Mouse (Mus musculus): ENCODE data around the gene Rad9b. TPM values are rescaled to one million over a fixed set of nuclear protein-coding genes. Genes with fewer than 3 reads are reported as not detected.

Gene Rad9b
- polyA plus RNA-seq, 1 experiment from 2014 or later: 11.7 TPM

GRCm38 (mm10) chr5:122391178-122391785 lies 37.2 kb upstream of the Rad9b start:
- Histone ChIP-seq H3K4me1 (peaks cover 9% of the 10 kb centered on the region), H3K9me3 (replicated peaks) (no peaks in the 10 kb centered on the region), H3K4me3 (peak overlapping the region; percentile 81), H3K36me3 (peaks cover 9% of the 10 kb centered on the region; the same call in 1 of the 2 replicates), H3K27ac (peak overlapping the region; percentile 86), H3K27me3 (ENCODE audit: low read depth, poor library complexity, severe bottlenecking) (no peaks in the 10 kb centered on the region)
- 56% methylated on average over 16 of the region's 16 CpGs for WGBS
- no peak for DNase-seq (ENCODE audit: low spot score)

- Histone ChIP-seq H3K4me1 (peaks cover 9% of the 10 kb centered on the region), H3K4me3 (no peak overlapping the region), H3K36me3 (peaks cover 9% of the 10 kb centered on the region; the same call in 1 of the 2 replicates), H3K9me3 (replicated peaks) (no peaks in the 10 kb centered on the region), H3K27ac (no peak overlapping the region), H3K27me3 (ENCODE audit: low read depth, poor library complexity, severe bottlenecking) (no peaks in the 10 kb centered on the region)
- no peak for DNase-seq (ENCODE audit: low spot score)
Measured at GRCm38 (mm10) chr5:122390671-122391070, 36.6 kb upstream of the Rad9b start.

GRCm38 (mm10) chr5:122390006-122390405 lies 36.0 kb upstream of the Rad9b start:
- WGBS: 87% methylated on average over 5 of the region's 5 CpGs
- no peaks in the 10 kb centered on the region for H3K27me3 ChIP-seq (ENCODE audit: low read depth, poor library complexity, severe bottlenecking)
- DNase-seq (ENCODE audit: low spot score): no peak
- H3K9me3 ChIP-seq (replicated peaks): no peaks in the 10 kb centered on the region
- H3K4me1 ChIP-seq: peaks cover 9% of the 10 kb centered on the region
- peaks cover 7% of the 10 kb centered on the region; the same call in 1 of the 2 replicates for H3K36me3 ChIP-seq
- no peak overlapping the region for H3K4me3 ChIP-seq
- H3K27ac ChIP-seq: no peak overlapping the region

- no peak overlapping the region for H3K27ac ChIP-seq
- 70% methylated on average over 11 of the region's 11 CpGs for WGBS
- no peak overlapping the region for H3K4me3 ChIP-seq
- no peaks in the 10 kb centered on the region for H3K27me3 ChIP-seq (ENCODE audit: low read depth, poor library complexity, severe bottlenecking)
- H3K9me3 ChIP-seq (replicated peaks): no peaks in the 10 kb centered on the region
- no peaks in the 10 kb centered on the region for H3K4me1 ChIP-seq
- peaks cover 79% of the 10 kb centered on the region for H3K36me3 ChIP-seq
- DNase-seq (ENCODE audit: low spot score): peak; percentile 67
Measured at GRCm38 (mm10) chr5:122379374-122380155, 25.5 kb upstream of the Rad9b start.

GRCm38 (mm10) chr5:122378171-122378570 lies 24.1 kb upstream of the Rad9b start:
- Histone ChIP-seq H3K4me1 (peaks cover 9% of the 10 kb centered on the region), H3K27me3 (ENCODE audit: low read depth, poor library complexity, severe bottlenecking) (no peaks in the 10 kb centered on the region), H3K36me3 (peaks cover 89% of the 10 kb centered on the region), H3K4me3 (no peak overlapping the region), H3K9me3 (replicated peaks) (no peaks in the 10 kb centered on the region), H3K27ac (no peak overlapping the region)
- DNase-seq (ENCODE audit: low spot score): no peak
- WGBS: 94% methylated on average over 12 of the region's 12 CpGs

- H3K27ac ChIP-seq: no peak overlapping the region
- H3K27me3 ChIP-seq (ENCODE audit: low read depth, poor library complexity, severe bottlenecking): no peaks in the 10 kb centered on the region
- WGBS: 90% methylated on average over 4 of the region's 4 CpGs
- H3K36me3 ChIP-seq: peaks cover 81% of the 10 kb centered on the region
- peaks cover 12% of the 10 kb centered on the region for H3K4me1 ChIP-seq
- H3K9me3 ChIP-seq (replicated peaks): no peaks in the 10 kb centered on the region
- no peak for DNase-seq (ENCODE audit: low spot score)
- no peak overlapping the region for H3K4me3 ChIP-seq
Measured at GRCm38 (mm10) chr5:122377101-122377833, 23.2 kb upstream of the Rad9b start.

GRCm38 (mm10) chr5:122372878-122373277 lies 18.8 kb upstream of the Rad9b start:
- H3K27ac ChIP-seq: peak overlapping the region; percentile 90
- peaks cover 15% of the 10 kb centered on the region for H3K4me1 ChIP-seq
- H3K27me3 ChIP-seq (ENCODE audit: low read depth, poor library complexity, severe bottlenecking): no peaks in the 10 kb centered on the region
- peak overlapping the region; percentile 68 for H3K4me3 ChIP-seq
- no peak for DNase-seq (ENCODE audit: low spot score)
- WGBS: 9% methylated on average over 5 of the region's 5 CpGs
- peaks cover 63% of the 10 kb centered on the region for H3K36me3 ChIP-seq
- no peaks in the 10 kb centered on the region for H3K9me3 ChIP-seq (replicated peaks)

- Histone ChIP-seq H3K36me3 (peaks cover 66% of the 10 kb centered on the region), H3K4me1 (peaks cover 15% of the 10 kb centered on the region), H3K27me3 (ENCODE audit: low read depth, poor library complexity, severe bottlenecking) (no peaks in the 10 kb centered on the region), H3K4me3 (peak within 1 kb of the TSS; percentile 68), H3K27ac (peak within 1 kb of the TSS; percentile 90), H3K9me3 (replicated peaks) (no peaks in the 10 kb centered on the region)
- DNase-seq (ENCODE audit: low spot score): peak; percentile 99
- under 1% methylated on average over 53 of the region's 53 CpGs for WGBS
Measured at GRCm38 (mm10) chr5:122372192-122372769, 18.2 kb upstream of the Rad9b start, which contains the start of gene Fam216a. Gene Fam216a, minus strand, starts transcription at chr5:122372364.

- peak within 1 kb of the TSS; percentile 90 for H3K27ac ChIP-seq
- H3K9me3 ChIP-seq (replicated peaks): no peaks in the 10 kb centered on the region
- DNase-seq (ENCODE audit: low spot score): no peak
- peaks cover 15% of the 10 kb centered on the region for H3K4me1 ChIP-seq
- H3K36me3 ChIP-seq: peaks cover 66% of the 10 kb centered on the region
- WGBS: under 1% methylated on average over 38 of the region's 46 CpGs
- no peaks in the 10 kb centered on the region for H3K27me3 ChIP-seq (ENCODE audit: low read depth, poor library complexity, severe bottlenecking)
- H3K4me3 ChIP-seq: peak within 1 kb of the TSS; percentile 68
Measured at GRCm38 (mm10) chr5:122371591-122372191, 17.7 kb upstream of the Rad9b start, which contains the start of gene Gpn3. Gene Gpn3, plus strand, starts transcription at chr5:122371876.

GRCm38 (mm10) chr5:122354492-122355067 lies 547 bp upstream of the Rad9b start:
- no peak for DNase-seq (ENCODE audit: low spot score)
- Histone ChIP-seq H3K36me3 (peaks cover 12% of the 10 kb centered on the region), H3K27me3 (ENCODE audit: low read depth, poor library complexity, severe bottlenecking) (no peaks in the 10 kb centered on the region), H3K9me3 (replicated peaks) (no peaks in the 10 kb centered on the region), H3K4me1 (peaks cover 10% of the 10 kb centered on the region), H3K27ac (peak overlapping the region; percentile 94), H3K4me3 (peak overlapping the region; percentile 82)
- WGBS: under 1% methylated on average over 57 of the region's 57 CpGs

- Histone ChIP-seq H3K27ac (no peak overlapping the region), H3K4me3 (no peak overlapping the region), H3K9me3 (replicated peaks) (no peaks in the 10 kb centered on the region), H3K27me3 (ENCODE audit: low read depth, poor library complexity, severe bottlenecking) (peaks cover 4% of the 10 kb centered on the region; the same call in 1 of the 2 replicates), H3K4me1 (no peaks in the 10 kb centered on the region), H3K36me3 (no peaks in the 10 kb centered on the region)
- 83% methylated on average over 4 of the region's 4 CpGs for WGBS
- no peak for DNase-seq (ENCODE audit: low spot score)
Measured at GRCm38 (mm10) chr5:122345777-122346176, 8.3 kb downstream of the Rad9b start.

- Histone ChIP-seq H3K9me3 (replicated peaks) (no peaks in the 10 kb centered on the region), H3K4me1 (no peaks in the 10 kb centered on the region), H3K4me3 (no peak overlapping the region), H3K27me3 (ENCODE audit: low read depth, poor library complexity, severe bottlenecking) (peaks cover 4% of the 10 kb centered on the region; the same call in 1 of the 2 replicates), H3K27ac (no peak overlapping the region), H3K36me3 (no peaks in the 10 kb centered on the region)
- WGBS: 12% methylated on average over 5 of the region's 5 CpGs
- DNase-seq (ENCODE audit: low spot score): peak; percentile 87
Measured at GRCm38 (mm10) chr5:122344260-122344659, 9.8 kb downstream of the Rad9b start.

Measured in limb, embryonic 10.5 days (tissue).